Mouse (Mus musculus) bone marrow, adult 2 months (tissue): ENCODE measurements around the gene Gle1. TPM values are rescaled to one million over a fixed set of nuclear protein-coding genes. Genes with fewer than 3 reads are reported as not detected.

Experiments used
- H3K27ac ChIP-seq: fragments of 200-500 bp; 2 replicates; pipeline ENCODE4 v1.5.1; 2012; ENCODE audit warnings: low read depth, mild to moderate bottlenecking, control low read depth, inconsistent platforms, low read length; ENCODE audit not compliant: control insufficient read depth, poor library complexity, insufficient read depth
- H3K4me1 ChIP-seq: fragments of 200-500 bp; 2 replicates; pipeline ENCODE4 v1.6.1; 2011; ENCODE audit warnings: low read length; ENCODE audit not compliant: control insufficient read depth, insufficient read depth
- H3K4me3 ChIP-seq: fragments of 200-500 bp; replicated peaks from 2 replicates; pipeline ENCODE3; 2011; ENCODE audit warnings: mild to moderate bottlenecking, low read depth, low read length, control low read depth; ENCODE audit not compliant: control insufficient read depth
- CTCF ChIP-seq: fragments of 200-500 bp; IDR thresholded peaks from 2 replicates; pipeline ENCODE4 v1.5.1; 2011; ENCODE audit warnings: low read length, control low read depth; ENCODE audit not compliant: control insufficient read depth, insufficient read depth
- POLR2A ChIP-seq: fragments of 200-500 bp; IDR thresholded peaks from 2 replicates; pipeline ENCODE4 v1.6.1; 2011; ENCODE audit warnings: low read depth, mild to moderate bottlenecking, control low read depth, low read length, borderline replicate concordance; ENCODE audit not compliant: control insufficient read depth
- WGBS: fragments of 180-500 bp; shearing (Covaris S2); methylation state at CpG from one replicate; pipeline ENCODE4 v1.1.7; 2018; 5-methylcytosine and 5-hydroxymethylcytosine counted together
- polyA plus RNA-seq: library from polyadenylated mRNA; stranded (reverse); fragments of >200 nt; gene quantifications from 2 replicates; pipeline ENCODE4 v1.2.4, GENCODE M21; 2011; ENCODE audit warnings: low replicate concordance; ENCODE audit not compliant: missing spikeins, insufficient read depth, insufficient read length

Gene Gle1
- polyA plus RNA-seq, 1 experiment, result 16.6 TPM

GRCm38 (mm10) chr2:29940073-29940472 is 4.8 kb downstream of the Gle1 start:
- H3K27ac ChIP-seq, result no peak overlapping the region
- H3K4me1 ChIP-seq, result no peaks in the 10 kb centered on the region; the same call in 1 of the 2 replicates
- no peak overlapping the region for H3K4me3 ChIP-seq
- no peak for TF ChIP-seq CTCF
- TF ChIP-seq POLR2A, result no peak
- 89% methylated on average over 9 of the region's 9 CpGs for WGBS

DNA sequence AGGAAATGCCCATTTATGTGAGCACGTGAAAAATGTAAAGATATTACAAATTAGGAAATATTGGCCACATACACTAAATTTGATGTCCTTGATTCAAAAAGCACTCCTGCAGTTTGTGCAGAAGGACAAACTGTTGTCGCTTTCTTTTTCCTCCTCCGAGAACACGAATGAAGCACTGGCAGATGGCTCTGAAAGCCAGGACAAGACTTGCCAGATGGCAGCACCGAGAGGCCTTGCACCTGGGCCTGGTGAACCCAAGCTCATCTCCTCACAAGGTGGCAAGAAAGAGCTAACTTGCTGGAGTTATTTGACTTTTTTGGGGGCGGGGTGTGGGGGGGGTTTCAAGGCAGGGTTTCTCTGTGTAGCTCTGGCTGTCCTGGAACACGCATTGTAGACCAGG is 5.6 kb downstream of the Gle1 start:
- WGBS, result 90% methylated on average over 7 of the region's 7 CpGs
- H3K4me3 ChIP-seq, result no peak overlapping the region
- TF ChIP-seq POLR2A, result no peak
- TF ChIP-seq CTCF, result no peak
- no peaks in the 10 kb centered on the region; the same call in 1 of the 2 replicates for H3K4me1 ChIP-seq
- no peak overlapping the region for H3K27ac ChIP-seq

DNA sequence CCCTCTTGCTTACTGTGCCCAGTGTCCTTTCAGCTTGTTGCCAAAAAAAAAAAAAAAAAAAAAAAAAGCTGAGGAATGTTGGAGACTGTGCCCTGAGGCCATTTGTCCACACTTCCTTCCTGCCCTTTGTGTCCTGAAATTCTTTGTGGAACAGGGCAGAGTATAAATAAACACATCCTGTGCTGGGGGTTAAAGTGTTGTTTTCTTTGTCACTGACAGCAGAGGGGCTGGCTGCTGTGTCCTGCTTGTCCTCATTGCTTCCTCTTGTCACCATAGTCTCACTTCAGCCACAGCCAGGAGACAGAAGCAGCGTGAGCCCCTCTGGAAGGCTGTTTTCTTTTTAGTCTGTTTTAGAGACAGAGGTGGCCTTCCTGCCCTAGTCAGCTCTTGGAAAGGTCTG is 9.5 kb downstream of the Gle1 start:
- H3K4me1 ChIP-seq, result no peaks in the 10 kb centered on the region
- H3K4me3 ChIP-seq, result no peak overlapping the region
- TF ChIP-seq CTCF, result no peak
- TF ChIP-seq POLR2A, result no peak
- 85% methylated on average over 1 of the region's 1 CpGs for WGBS
- no peak overlapping the region for H3K27ac ChIP-seq

DNA sequence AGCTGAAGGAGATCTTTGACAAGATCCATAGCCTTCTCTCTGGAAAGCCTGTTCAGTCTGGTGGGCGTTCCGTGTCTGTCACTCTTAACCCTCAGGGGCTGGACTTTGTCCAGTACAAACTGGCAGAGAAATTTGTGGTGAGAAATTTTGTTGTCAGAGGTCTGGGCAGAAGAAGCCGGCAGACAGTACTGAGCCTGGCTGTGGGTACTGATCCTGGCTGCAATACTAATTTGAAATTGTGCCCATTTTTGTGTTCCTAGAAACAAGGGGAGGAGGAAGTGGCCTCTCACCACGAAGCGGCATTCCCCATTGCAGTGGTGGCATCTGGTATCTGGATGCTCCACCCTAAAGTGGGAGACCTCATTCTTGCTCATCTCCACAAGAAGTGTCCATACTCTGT is 13.7 kb downstream of the Gle1 start:
- Histone ChIP-seq H3K4me1 (no peaks in the 10 kb centered on the region), H3K4me3 (no peak overlapping the region), H3K27ac (no peak overlapping the region)
- TF ChIP-seq CTCF, result no peak
- no peak for TF ChIP-seq POLR2A
- WGBS, result 81% methylated on average over 5 of the region's 5 CpGs

GRCm38 (mm10) chr2:29961246-29961645 is 26.0 kb downstream of the Gle1 start:
- no peak overlapping the region; the same call in 1 of the 2 replicates for H3K27ac ChIP-seq
- 94% methylated on average over 7 of the region's 7 CpGs for WGBS
- no peaks in the 10 kb centered on the region for H3K4me1 ChIP-seq
- no peak overlapping the region for H3K4me3 ChIP-seq
- no peak for TF ChIP-seq POLR2A
- no peak for TF ChIP-seq CTCF

GRCm38 (mm10) chr2:29964354-29965249 is 29.4 kb downstream of the Gle1 start:
- WGBS, result 23% methylated on average over 10 of the region's 10 CpGs

DNA sequence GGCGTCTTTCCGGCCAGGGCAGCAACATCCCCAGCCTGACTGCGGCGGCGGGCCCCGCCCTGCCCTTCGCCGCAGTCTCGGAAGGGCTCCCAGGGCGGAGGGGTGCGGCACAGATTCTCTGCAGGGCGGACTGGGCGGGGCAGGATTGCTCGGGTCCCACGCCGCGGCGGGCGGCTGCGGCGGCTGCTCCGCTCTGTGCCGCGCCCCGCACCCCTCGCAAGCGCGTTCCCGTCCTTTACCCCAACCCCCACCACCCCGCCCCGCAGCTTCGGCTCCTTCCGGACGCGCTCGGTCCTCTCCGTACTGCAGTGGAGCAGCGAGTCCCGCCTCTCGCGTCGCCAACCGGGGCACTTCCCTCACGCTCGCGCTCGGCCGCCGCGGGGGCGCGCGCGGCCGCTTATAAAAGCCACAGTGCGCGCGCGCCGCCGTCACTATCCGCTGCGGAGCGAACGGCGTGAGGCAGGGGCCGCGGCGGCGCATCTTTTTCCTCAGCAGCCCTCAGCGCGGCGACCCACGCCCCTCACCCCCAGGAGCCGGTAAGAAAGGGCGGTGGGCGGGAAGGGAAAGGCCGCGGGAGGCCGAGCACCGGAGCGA is 30.1 kb downstream of the Gle1 start, which contains the start of gene Sptan1:
Gene Sptan1, plus strand, starts transcription at position 311 of the 594 bp plus-strand sequence.
- TF ChIP-seq CTCF (no peak), POLR2A (peak; percentile 88; the same call in 1 of the 2 replicates)
- Histone ChIP-seq H3K4me3 (peak within 1 kb of the TSS; percentile 58), H3K27ac (peak within 1 kb of the TSS; percentile 96), H3K4me1 (no peaks in the 10 kb centered on the region)
- WGBS, result under 1% methylated on average over 81 of the region's 82 CpGs

More at GRCm38 (mm10) chr2:29964354-29965249, 29.4 kb downstream of the Gle1 start:
- Histone ChIP-seq H3K4me1 (no peaks in the 10 kb centered on the region), H3K27ac (peak overlapping the region; percentile 96), H3K4me3 (peak overlapping the region; percentile 58)
- TF ChIP-seq POLR2A, result no peak
- no peak for TF ChIP-seq CTCF

DNA sequence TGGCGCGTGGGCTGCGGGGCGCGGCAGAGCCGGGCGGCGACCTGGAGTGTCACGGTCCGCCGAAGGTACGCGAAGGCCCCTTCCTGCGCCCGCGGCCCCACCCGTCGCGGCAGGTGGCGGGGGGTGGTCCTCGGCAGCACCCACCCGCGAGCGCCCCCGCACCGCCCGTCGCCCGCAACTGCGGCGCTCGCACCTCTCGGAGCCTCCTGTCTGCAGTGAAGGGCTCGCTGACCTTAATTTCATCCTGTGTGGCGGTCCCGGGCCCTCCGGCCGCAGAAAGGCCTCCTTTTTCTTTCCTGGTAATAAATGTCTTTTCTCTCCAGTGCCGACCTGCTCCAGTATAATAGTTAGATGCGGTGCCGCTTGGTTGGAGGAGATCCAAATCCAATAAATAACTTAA is 30.7 kb downstream of the Gle1 start:
- H3K4me1 ChIP-seq, result no peaks in the 10 kb centered on the region
- TF ChIP-seq POLR2A (no peak), CTCF (no peak)
- WGBS, result under 1% methylated on average over 41 of the region's 41 CpGs
- peak overlapping the region; percentile 58 for H3K4me3 ChIP-seq
- peak overlapping the region; percentile 96 for H3K27ac ChIP-seq
